Mouse (Mus musculus): ENCODE results near the gene Iscu. TPM values are rescaled to one million over a fixed set of nuclear protein-coding genes. Genes with fewer than 3 reads are reported as not detected.

The Iscu gene
- polyA plus RNA-seq, 2 experiments, result 85.4 to 102 TPM

- Histone ChIP-seq H3K4me2 (replicated peaks; ENCODE audit: low read depth, low read length, severe bottlenecking) (no peak overlapping the region), H3K4me3 (replicated peaks; ENCODE audit: low read length) (no peak overlapping the region), H3K27ac (replicated peaks; ENCODE audit: low read depth, low read length) (no peak overlapping the region), H3K9me3 (ENCODE audit: control insufficient read depth, low read length) (peaks cover 9% of the 10 kb centered on the region), H3K9ac (ENCODE audit: low read depth, low read length, severe bottlenecking) (no peak overlapping the region), H3K36me3 (ENCODE audit: control insufficient read depth, insufficient read depth, low read length) (no peaks in the 10 kb centered on the region), H3K27me3 (ENCODE audit: control insufficient read depth, insufficient read depth, low read length) (no peaks in the 10 kb centered on the region), H3K4me1 (ENCODE audit: control insufficient read depth, insufficient read depth, low read length) (peaks cover 14% of the 10 kb centered on the region)
- WGBS, result 86% methylated on average over 2 of the region's 2 CpGs
- ATAC-seq (ENCODE audit: low FRiP score, low read depth) (no peak), DNase-seq (ENCODE audit: low spot score) (no peak)
- TF ChIP-seq POLR2A (IDR thresholded peaks at IDR 0.05; ENCODE audit: borderline replicate concordance, extremely low read depth, insufficient read depth, insufficient read length), result no peak
These were observed 40.1 kb downstream of the Iscu start for GRCm38 (mm10) chr5:113812638-113813037.

- Histone ChIP-seq H3K27me3 (ENCODE audit: control insufficient read depth, insufficient read depth, low read length) (no peaks in the 10 kb centered on the region), H3K27ac (replicated peaks; ENCODE audit: low read depth, low read length) (no peak overlapping the region), H3K9me3 (ENCODE audit: control insufficient read depth, low read length) (peaks cover 9% of the 10 kb centered on the region), H3K4me2 (replicated peaks; ENCODE audit: low read depth, low read length, severe bottlenecking) (no peak overlapping the region), H3K9ac (ENCODE audit: low read depth, low read length, severe bottlenecking) (no peak overlapping the region), H3K36me3 (ENCODE audit: control insufficient read depth, insufficient read depth, low read length) (no peaks in the 10 kb centered on the region), H3K4me1 (ENCODE audit: control insufficient read depth, insufficient read depth, low read length) (peaks cover 4% of the 10 kb centered on the region), H3K4me3 (replicated peaks; ENCODE audit: low read length) (no peak overlapping the region)
- TF ChIP-seq POLR2A (IDR thresholded peaks at IDR 0.05; ENCODE audit: borderline replicate concordance, extremely low read depth, insufficient read depth, insufficient read length), result no peak
- ATAC-seq (ENCODE audit: low FRiP score, low read depth), result no peak
- 26% methylated on average over 9 of the region's 9 CpGs for WGBS
- no peak for DNase-seq (ENCODE audit: low spot score)
These were observed 41.1 kb downstream of the Iscu start for GRCm38 (mm10) chr5:113813608-113814007.

- WGBS, result 37% methylated on average over 27 of the region's 27 CpGs
- Histone ChIP-seq H3K27ac (replicated peaks; ENCODE audit: low read depth, low read length) (no peak overlapping the region), H3K27me3 (ENCODE audit: control insufficient read depth, insufficient read depth, low read length) (no peaks in the 10 kb centered on the region), H3K9ac (ENCODE audit: low read depth, low read length, severe bottlenecking) (no peak overlapping the region), H3K9me3 (ENCODE audit: control insufficient read depth, low read length) (peaks cover 9% of the 10 kb centered on the region), H3K4me1 (ENCODE audit: control insufficient read depth, insufficient read depth, low read length) (no peaks in the 10 kb centered on the region), H3K4me2 (replicated peaks; ENCODE audit: low read depth, low read length, severe bottlenecking) (no peak overlapping the region), H3K4me3 (replicated peaks; ENCODE audit: low read length) (no peak overlapping the region), H3K36me3 (ENCODE audit: control insufficient read depth, insufficient read depth, low read length) (no peaks in the 10 kb centered on the region)
- ATAC-seq (ENCODE audit: low FRiP score, low read depth), result no peak
- TF ChIP-seq POLR2A (IDR thresholded peaks at IDR 0.05; ENCODE audit: borderline replicate concordance, extremely low read depth, insufficient read depth, insufficient read length), result no peak
- no peak for DNase-seq (ENCODE audit: low spot score)
These were observed 41.8 kb downstream of the Iscu start for GRCm38 (mm10) chr5:113814111-113815040.

DNA sequence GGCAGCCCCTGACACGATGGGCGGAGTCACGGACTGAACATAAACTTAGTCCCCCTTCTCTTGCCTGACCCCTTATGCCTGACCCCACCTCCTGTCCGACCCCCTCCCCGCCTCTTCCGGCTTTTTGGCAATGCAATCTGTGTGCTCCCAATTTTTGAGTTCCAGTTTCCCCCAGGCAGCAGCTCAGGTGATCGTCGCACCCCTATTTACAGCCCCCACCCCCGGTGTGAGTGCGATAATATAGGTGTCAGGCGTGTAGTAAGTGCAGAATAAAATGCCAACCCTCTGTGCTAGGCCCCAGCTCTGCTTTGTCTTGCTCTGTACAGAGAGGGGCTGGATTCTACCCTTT, 42.5 kb downstream of the Iscu start:
- no peak for TF ChIP-seq POLR2A (IDR thresholded peaks at IDR 0.05; ENCODE audit: borderline replicate concordance, extremely low read depth, insufficient read depth, insufficient read length)
- Histone ChIP-seq H3K36me3 (ENCODE audit: control insufficient read depth, insufficient read depth, low read length) (no peaks in the 10 kb centered on the region), H3K9me3 (ENCODE audit: control insufficient read depth, low read length) (peaks cover 9% of the 10 kb centered on the region), H3K9ac (ENCODE audit: low read depth, low read length, severe bottlenecking) (no peak overlapping the region), H3K27me3 (ENCODE audit: control insufficient read depth, insufficient read depth, low read length) (no peaks in the 10 kb centered on the region), H3K27ac (replicated peaks; ENCODE audit: low read depth, low read length) (no peak overlapping the region), H3K4me1 (ENCODE audit: control insufficient read depth, insufficient read depth, low read length) (no peaks in the 10 kb centered on the region), H3K4me3 (replicated peaks; ENCODE audit: low read length) (no peak overlapping the region), H3K4me2 (replicated peaks; ENCODE audit: low read depth, low read length, severe bottlenecking) (no peak overlapping the region)
- ATAC-seq (ENCODE audit: low FRiP score, low read depth) (no peak), DNase-seq (ENCODE audit: low spot score) (no peak)
- 44% methylated on average over 11 of the region's 11 CpGs for WGBS

DNA sequence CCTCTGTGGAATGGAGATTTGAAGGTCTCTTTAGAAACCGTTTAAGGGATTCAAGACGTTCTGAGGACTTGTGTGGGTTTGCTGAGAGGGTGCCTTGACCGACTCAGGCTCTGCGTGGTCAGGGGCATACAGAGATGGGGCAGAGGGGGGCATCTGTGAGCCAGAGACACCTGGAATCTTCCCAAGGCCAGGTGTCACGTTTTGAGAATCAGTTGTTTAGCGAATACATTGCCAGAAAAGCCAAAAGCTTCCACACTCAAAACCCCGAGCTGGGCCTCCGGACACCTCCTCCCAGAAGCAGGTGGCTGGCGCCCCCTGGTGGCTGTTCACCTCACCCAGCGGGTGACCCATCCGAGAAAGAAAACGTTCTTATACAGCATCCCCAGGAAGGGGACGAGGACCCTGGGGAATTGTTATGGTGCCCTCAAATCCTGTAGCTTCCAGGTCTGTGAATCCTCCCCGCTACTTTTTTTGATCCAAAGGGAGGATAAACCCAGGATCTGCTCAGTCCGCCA, 43.1 kb downstream of the Iscu start:
- DNase-seq (ENCODE audit: low spot score) (peak; percentile 82), ATAC-seq (ENCODE audit: low FRiP score, low read depth) (peak; percentile 74)
- no peaks in the 10 kb centered on the region for H3K36me3 ChIP-seq (ENCODE audit: control insufficient read depth, insufficient read depth, low read length)
- H3K27ac ChIP-seq (replicated peaks; ENCODE audit: low read depth, low read length), result 0 out of 2 replicates have a peak overlapping the region, but pooled peaks have one; percentile 8
- H3K9ac ChIP-seq (ENCODE audit: low read depth, low read length, severe bottlenecking), result 0 out of 2 replicates have a peak overlapping the region, but pooled peaks have one; percentile 2
- no peaks in the 10 kb centered on the region for H3K4me1 ChIP-seq (ENCODE audit: control insufficient read depth, insufficient read depth, low read length)
- peaks cover 5% of the 10 kb centered on the region for H3K9me3 ChIP-seq (ENCODE audit: control insufficient read depth, low read length)
- 12% methylated on average over 15 of the region's 15 CpGs for WGBS
- TF ChIP-seq POLR2A (IDR thresholded peaks at IDR 0.05; ENCODE audit: borderline replicate concordance, extremely low read depth, insufficient read depth, insufficient read length), result no peak
- no peak overlapping the region for H3K4me2 ChIP-seq (replicated peaks; ENCODE audit: low read depth, low read length, severe bottlenecking)
- no peaks in the 10 kb centered on the region for H3K27me3 ChIP-seq (ENCODE audit: control insufficient read depth, insufficient read depth, low read length)
- no peak overlapping the region for H3K4me3 ChIP-seq (replicated peaks; ENCODE audit: low read length)
